Mouse (Mus musculus) forebrain, embryonic 10.5 days (tissue): ENCODE measurements around the gene Miox. TPM values are rescaled to one million over a fixed set of nuclear protein-coding genes. Genes with fewer than 3 reads are reported as not detected.
A peak's percentile ranks its signal among the peaks of the same experiment; 100 is the strongest.

ENCODE experiments used
- DNase-seq: peaks from one replicate; pipeline ENCODE4 v3.0.0-alpha.2; 2017; ENCODE audit warnings: low spot score; ENCODE audit errors: extremely low spot score
- H3K27ac ChIP-seq: fragments of 300-500 bp; sonication (generic); 2 replicates; pipeline ENCODE4 v1.5.1; 2016; ENCODE audit warnings: mild to moderate bottlenecking
- H3K27me3 ChIP-seq: fragments of 300-500 bp; sonication (generic); 2 replicates; pipeline ENCODE4 v1.6.1; 2016; ENCODE audit warnings: mild to moderate bottlenecking; ENCODE audit not compliant: poor library complexity, severe bottlenecking
- H3K36me3 ChIP-seq: fragments of 300-500 bp; sonication (generic); replicated peaks from 2 replicates; pipeline ENCODE4 v1.6.1; 2016; ENCODE audit warnings: mild to moderate bottlenecking, moderate library complexity
- H3K4me1 ChIP-seq: fragments of 300-500 bp; sonication (generic); 2 replicates; pipeline ENCODE4 v1.6.1; 2016
- H3K4me3 ChIP-seq: fragments of 300-500 bp; sonication (generic); 2 replicates; pipeline ENCODE4 v1.5.1; 2016; ENCODE audit warnings: mild to moderate bottlenecking, moderate library complexity
- H3K9me3 ChIP-seq: fragments of 300-500 bp; sonication (generic); 2 replicates; pipeline ENCODE4 v1.6.1; 2016; ENCODE audit warnings: mild to moderate bottlenecking, moderate library complexity
- WGBS: fragments of 180-500 bp; shearing (Covaris S2); methylation state at CpG from one replicate; pipeline ENCODE4 v1.1.7; 2016; 5-methylcytosine and 5-hydroxymethylcytosine counted together
- polyA plus RNA-seq: library from polyadenylated mRNA; unstranded; fragments of >200 nt; fragmentation: Nextera tagmentation; extraction: Ambion mirVana; gene quantifications from 2 replicates; pipeline ENCODE4 v1.2.1, GENCODE M21; 2016

Gene Miox
- polyA plus RNA-seq, 1 experiment from 2014 or later, result not detected

DNA sequence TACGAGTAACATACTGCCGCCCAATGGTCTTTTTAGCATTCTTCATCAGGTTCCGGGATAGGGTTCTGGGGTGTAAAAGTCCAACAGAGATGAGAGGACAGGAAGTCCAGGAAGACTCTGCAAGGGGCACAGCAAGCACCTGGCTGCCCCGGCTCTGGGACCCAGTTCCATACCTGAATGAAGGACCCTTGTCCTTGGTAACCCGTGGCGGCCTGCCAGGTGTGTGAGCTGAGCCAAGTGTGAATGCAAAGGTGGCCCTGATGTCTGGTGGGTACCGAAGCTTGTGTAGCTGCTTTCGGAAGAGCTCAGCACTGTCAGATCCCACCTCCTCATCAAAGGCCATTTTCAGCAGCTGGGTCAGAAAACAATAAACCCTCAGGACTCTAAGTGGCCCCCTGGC is 33.6 kb upstream of the Miox start:
- Histone ChIP-seq H3K27ac (no peak overlapping the region), H3K4me3 (no peak overlapping the region), H3K36me3 (peaks cover 97% of the 10 kb centered on the region), H3K27me3 (no peaks in the 10 kb centered on the region), H3K9me3 (no peaks in the 10 kb centered on the region), H3K4me1 (no peaks in the 10 kb centered on the region)
- DNase-seq, result no peak
- WGBS, result 98% methylated on average over 8 of the region's 8 CpGs

DNA sequence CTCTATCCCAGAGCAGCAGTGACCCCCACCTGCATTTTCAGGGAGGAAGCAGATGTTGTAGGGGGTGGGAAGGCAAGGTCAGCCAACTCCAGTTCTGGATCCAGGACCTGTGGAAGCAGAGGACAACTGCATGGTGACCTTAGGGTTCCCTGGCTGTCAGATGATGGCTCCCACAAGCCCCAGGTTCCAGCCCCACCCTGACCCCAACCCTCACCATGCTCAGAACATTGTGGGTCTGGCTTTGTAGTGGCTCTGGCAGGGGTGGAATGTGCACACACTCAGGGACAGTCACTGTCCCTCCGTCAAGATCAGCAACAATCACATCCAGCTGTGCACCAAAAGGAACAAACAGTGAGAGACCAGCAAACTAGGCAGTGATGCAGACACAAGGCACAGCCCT is 28.2 kb upstream of the Miox start:
- H3K4me1 ChIP-seq, result no peaks in the 10 kb centered on the region
- no peak overlapping the region for H3K4me3 ChIP-seq
- DNase-seq, result no peak
- no peaks in the 10 kb centered on the region for H3K27me3 ChIP-seq
- H3K27ac ChIP-seq, result no peak overlapping the region
- no peaks in the 10 kb centered on the region for H3K9me3 ChIP-seq
- H3K36me3 ChIP-seq, result peaks cover 70% of the 10 kb centered on the region
- WGBS, result 72% methylated on average over 1 of the region's 1 CpGs

DNA sequence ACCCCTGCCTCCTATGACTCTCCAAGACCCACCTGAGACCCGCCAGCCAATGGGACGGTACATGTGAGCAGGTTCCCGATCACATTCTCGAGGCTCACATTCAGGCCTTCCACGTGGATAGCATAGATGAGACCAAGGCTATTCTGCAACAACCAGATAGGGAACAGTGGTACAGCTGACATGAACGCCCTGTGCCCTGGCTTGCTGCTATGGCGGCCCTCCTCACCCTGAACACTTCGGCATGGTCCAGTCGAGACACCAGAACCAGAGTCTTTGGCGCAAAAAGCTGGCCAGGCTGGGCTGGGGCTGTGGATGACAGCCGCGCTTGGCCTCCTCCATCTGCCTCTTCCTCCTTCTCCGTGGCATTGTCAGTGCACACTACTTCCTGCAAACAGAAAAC is 26.7 kb upstream of the Miox start:
- H3K27ac ChIP-seq, result no peak overlapping the region
- 91% methylated on average over 13 of the region's 13 CpGs for WGBS
- H3K4me3 ChIP-seq, result no peak overlapping the region
- no peaks in the 10 kb centered on the region for H3K27me3 ChIP-seq
- H3K9me3 ChIP-seq, result no peaks in the 10 kb centered on the region
- H3K36me3 ChIP-seq, result peaks cover 56% of the 10 kb centered on the region
- peaks cover 1% of the 10 kb centered on the region for H3K4me1 ChIP-seq
- no peak for DNase-seq

DNA sequence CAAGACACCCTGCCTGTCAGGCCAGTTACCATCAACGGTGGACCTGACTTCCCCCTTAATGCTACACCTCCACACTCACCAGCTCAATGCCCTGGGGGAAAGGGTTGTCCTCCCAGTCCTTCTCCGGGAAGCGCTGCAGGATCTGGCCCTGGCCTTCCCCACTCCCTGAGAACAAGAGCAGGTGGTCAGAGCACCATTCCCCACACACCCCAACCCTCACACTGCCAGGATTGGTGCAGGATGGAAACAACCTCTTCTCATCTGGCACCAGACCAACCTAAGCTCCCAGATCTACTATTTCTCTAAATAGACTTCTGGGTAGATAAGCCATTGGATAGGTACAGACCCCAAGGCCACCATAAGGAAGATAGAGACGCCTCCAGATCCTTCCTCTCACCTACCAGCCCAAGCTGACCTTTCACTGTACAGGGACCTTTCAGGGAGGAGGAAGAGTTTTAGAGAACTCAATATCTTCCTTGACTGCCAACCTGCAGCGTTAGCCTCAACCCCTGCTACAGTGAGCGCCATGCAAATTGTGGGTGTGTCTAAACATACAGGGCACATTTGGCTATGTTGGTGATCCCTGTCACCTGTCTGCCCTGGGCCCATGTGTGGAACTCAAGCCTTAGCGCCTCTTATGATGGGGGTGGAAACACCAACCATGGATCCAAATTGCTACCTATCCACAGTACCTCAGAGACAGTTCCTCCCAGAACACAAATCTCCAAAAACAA is 25.6 kb upstream of the Miox start:
- no peak for DNase-seq
- H3K4me3 ChIP-seq, result no peak overlapping the region
- H3K4me1 ChIP-seq, result peaks cover 13% of the 10 kb centered on the region
- H3K36me3 ChIP-seq, result peaks cover 44% of the 10 kb centered on the region
- no peak overlapping the region for H3K27ac ChIP-seq
- 86% methylated on average over 7 of the region's 7 CpGs for WGBS
- H3K27me3 ChIP-seq, result no peaks in the 10 kb centered on the region
- H3K9me3 ChIP-seq, result no peaks in the 10 kb centered on the region

DNA sequence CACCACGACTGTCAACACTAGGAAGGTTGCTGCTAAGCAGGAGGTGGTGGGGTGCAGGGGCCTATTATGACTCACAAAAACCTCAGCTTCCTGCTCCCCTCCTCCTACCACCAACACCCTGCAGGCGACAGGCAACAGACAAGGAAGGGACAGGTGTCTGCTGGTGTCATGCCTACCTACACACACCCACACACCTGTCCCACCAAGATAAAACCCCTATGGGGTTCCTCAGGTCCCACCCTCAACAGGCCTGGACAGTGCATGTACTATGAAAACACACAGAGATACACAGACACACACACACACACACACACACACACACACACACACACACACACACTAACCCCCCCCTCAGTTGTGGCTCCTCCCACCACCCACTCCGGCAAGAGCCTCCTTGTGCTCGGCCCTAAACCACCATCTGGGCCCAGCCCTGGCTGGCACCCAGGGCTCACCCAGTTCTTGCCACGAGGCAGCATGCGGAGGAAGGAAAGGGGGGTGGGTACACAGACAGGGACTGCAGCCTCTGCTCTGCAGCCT is 24.2 kb upstream of the Miox start:
- 82% methylated on average over 6 of the region's 6 CpGs for WGBS
- no peak overlapping the region for H3K4me3 ChIP-seq
- H3K27ac ChIP-seq, result no peak overlapping the region
- no peaks in the 10 kb centered on the region for H3K9me3 ChIP-seq
- H3K36me3 ChIP-seq, result peaks cover 30% of the 10 kb centered on the region
- no peak for DNase-seq
- H3K27me3 ChIP-seq, result no peaks in the 10 kb centered on the region
- H3K4me1 ChIP-seq, result peaks cover 24% of the 10 kb centered on the region

DNA sequence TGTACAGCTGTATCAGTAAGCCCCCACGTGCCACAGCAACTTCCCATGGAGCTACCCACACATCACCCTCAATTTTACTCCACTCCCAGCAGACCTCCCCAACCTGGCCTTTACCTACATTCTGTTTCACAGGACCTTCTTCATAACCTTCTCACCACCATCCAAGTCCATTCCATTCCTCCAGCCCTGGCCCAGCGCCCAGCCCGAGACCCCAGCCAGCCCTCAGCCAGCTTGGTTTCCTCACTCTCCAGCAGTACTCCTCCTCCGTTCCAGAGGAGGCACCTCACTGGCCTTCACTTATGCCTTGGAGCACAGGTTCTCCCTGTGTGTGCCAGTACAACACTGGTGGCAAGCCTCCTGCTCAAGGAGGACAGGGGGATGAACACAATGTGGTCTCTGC is 20.8 kb upstream of the Miox start:
- H3K27me3 ChIP-seq, result no peaks in the 10 kb centered on the region
- no peak overlapping the region for H3K27ac ChIP-seq
- H3K36me3 ChIP-seq, result no peaks in the 10 kb centered on the region
- no peak for DNase-seq
- peak overlapping the region; percentile 98; the same call in 1 of the 2 replicates for H3K4me3 ChIP-seq
- H3K4me1 ChIP-seq, result peaks cover 33% of the 10 kb centered on the region
- H3K9me3 ChIP-seq, result no peaks in the 10 kb centered on the region
- WGBS, result 92% methylated on average over 4 of the region's 4 CpGs

DNA sequence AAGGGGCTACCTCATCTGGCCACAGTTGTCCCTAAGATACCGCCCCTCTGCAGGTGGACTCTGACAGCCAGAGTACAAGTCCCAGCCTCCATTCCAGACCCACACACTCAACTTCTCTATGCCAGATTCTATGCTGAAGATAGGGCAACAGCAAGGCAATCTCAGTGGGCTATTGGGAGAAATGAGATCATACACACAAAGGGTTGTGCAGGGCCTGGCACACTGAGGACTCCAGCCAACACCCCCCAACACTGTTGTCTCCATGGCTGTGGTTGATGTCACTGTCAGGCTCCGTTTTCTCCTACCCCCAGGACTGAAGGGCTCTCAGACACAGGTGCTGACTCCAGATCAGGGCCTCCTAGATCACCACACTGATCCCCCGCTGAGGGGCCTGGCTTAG is 20.1 kb upstream of the Miox start:
- Histone ChIP-seq H3K4me3 (peak overlapping the region; percentile 98), H3K9me3 (no peaks in the 10 kb centered on the region), H3K4me1 (peaks cover 33% of the 10 kb centered on the region), H3K27me3 (no peaks in the 10 kb centered on the region), H3K36me3 (no peaks in the 10 kb centered on the region), H3K27ac (peak overlapping the region; percentile 90)
- no peak for DNase-seq
- WGBS, result 32% methylated on average over 3 of the region's 3 CpGs

DNA sequence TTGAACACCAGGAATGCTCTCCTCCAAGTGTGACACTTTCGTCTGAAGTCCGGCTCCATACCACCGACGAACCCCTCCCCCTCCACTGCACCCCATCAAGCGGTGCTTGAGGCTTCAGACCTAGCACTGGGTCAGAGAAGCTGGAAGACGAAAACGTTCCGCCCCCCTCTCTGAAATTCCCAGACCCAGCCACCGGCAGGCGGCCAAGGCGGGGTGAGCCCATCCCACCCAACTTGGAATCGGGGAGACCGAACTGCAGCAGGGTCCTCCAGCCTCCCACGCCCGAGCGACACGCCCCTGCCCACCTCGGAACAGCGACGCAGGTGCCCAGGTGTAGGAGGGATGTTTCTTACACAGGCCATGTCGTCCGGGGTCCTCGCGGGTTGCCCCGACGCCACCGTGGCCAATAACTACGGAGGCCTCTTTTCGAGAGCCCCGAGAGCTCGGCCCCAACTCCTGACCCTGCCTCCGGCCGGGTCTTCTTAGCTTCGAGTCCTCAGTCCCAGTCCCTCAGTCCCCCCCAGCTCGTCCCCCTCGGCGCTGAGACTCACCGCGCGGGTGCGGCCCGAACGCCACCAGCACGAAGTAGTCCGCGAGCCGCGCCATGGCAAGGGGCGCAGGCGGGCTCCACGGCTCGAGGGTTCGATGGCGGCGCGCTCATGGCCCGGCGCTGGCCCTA is 19.5 kb upstream of the Miox start:
- no peaks in the 10 kb centered on the region for H3K9me3 ChIP-seq
- H3K4me3 ChIP-seq, result peak overlapping the region; percentile 98
- no peaks in the 10 kb centered on the region for H3K36me3 ChIP-seq
- peaks cover 33% of the 10 kb centered on the region for H3K4me1 ChIP-seq
- under 1% methylated on average over 58 of the region's 58 CpGs for WGBS
- peak; percentile 31 for DNase-seq
- H3K27me3 ChIP-seq, result no peaks in the 10 kb centered on the region
- H3K27ac ChIP-seq, result peak overlapping the region; percentile 90

DNA sequence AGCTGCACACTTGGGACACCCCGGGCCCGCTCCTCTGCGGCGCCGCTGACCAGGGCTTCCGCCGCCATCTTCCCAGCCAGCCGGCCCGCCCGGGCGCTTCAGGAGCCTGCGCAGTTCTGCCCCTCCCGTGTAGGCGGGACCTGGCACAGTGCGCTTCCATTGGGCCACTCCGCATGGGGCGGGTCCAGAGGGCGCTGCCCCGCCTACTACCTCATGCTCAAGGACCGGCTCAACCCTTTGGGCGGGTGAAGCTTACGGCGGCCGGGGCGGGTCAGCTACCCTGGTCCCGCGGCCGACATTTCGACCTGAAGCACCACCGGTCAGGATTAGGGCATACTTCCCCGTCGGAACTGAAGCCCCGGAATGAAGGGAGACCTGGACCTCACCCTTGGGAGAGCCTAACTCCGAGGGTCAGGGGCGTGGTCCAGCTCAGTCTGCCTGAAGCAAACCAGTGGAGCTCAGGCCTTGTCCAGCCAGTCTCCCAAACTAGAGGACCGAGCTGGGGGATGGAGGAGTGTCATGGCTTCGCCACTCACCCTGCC is 18.9 kb upstream of the Miox start, which contains the start of gene Sbf1:
Gene Sbf1 (minus strand): TSS at position 122 of the 542 bp plus-strand sequence.
- Histone ChIP-seq H3K27me3 (no peaks in the 10 kb centered on the region), H3K4me1 (peaks cover 33% of the 10 kb centered on the region), H3K36me3 (no peaks in the 10 kb centered on the region), H3K27ac (peak within 1 kb of the TSS; percentile 90), H3K4me3 (peak within 1 kb of the TSS; percentile 98), H3K9me3 (no peaks in the 10 kb centered on the region)
- WGBS, result under 1% methylated on average over 37 of the region's 37 CpGs
- peak; percentile 96 for DNase-seq

DNA sequence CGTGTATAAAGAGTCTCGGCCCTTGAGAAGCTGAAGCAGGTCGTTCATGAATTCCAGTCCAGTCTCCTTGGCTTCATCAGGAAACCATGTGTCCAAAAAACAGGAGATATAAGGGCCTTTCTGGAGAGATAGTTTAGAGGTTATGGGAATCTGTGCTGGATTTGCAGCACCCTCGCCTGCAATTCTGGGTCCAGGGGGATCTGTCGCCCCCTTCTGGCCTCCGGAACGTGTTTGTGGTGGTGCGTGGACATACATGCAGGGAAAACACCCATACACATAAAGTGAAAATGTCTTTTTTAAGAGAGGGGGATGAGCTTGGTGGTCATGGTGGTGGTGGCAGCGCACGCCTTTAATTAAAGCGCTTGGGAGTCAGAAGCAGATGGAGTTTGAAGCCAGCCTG is 18.1 kb upstream of the Miox start:
- H3K9me3 ChIP-seq, result no peaks in the 10 kb centered on the region
- H3K4me3 ChIP-seq, result no peak overlapping the region; the same call in 1 of the 2 replicates
- 0 out of 2 replicates have a peak, but pooled peaks cover 6% of the 10 kb centered on the region for H3K27me3 ChIP-seq
- H3K36me3 ChIP-seq, result no peaks in the 10 kb centered on the region
- no peak overlapping the region for H3K27ac ChIP-seq
- no peak for DNase-seq
- 62% methylated on average over 11 of the region's 11 CpGs for WGBS
- H3K4me1 ChIP-seq, result peaks cover 33% of the 10 kb centered on the region

DNA sequence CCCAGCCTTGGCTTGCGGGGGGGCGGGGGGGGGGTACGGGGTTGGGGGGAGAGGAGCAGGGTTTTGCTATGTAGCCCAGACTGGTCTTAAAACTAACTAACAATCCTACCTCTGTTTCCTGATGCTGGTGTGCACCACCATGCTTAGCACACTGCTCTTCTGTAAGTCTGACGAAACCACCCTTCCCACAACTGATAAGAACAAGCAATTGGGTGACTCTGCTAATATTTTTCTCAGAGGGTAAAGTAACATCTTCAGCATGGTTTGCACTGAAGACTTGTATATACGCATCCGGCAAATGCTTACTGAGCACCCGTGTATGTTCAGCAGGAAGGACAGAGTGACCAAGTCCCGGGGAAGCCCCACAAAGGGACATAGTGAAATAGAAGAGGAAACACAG is 12.9 kb upstream of the Miox start:
- Histone ChIP-seq H3K27me3 (peaks cover 34% of the 10 kb centered on the region), H3K36me3 (no peaks in the 10 kb centered on the region), H3K27ac (no peak overlapping the region), H3K4me1 (peaks cover 11% of the 10 kb centered on the region), H3K9me3 (no peaks in the 10 kb centered on the region), H3K4me3 (no peak overlapping the region)
- 80% methylated on average over 8 of the region's 8 CpGs for WGBS
- no peak for DNase-seq

DNA sequence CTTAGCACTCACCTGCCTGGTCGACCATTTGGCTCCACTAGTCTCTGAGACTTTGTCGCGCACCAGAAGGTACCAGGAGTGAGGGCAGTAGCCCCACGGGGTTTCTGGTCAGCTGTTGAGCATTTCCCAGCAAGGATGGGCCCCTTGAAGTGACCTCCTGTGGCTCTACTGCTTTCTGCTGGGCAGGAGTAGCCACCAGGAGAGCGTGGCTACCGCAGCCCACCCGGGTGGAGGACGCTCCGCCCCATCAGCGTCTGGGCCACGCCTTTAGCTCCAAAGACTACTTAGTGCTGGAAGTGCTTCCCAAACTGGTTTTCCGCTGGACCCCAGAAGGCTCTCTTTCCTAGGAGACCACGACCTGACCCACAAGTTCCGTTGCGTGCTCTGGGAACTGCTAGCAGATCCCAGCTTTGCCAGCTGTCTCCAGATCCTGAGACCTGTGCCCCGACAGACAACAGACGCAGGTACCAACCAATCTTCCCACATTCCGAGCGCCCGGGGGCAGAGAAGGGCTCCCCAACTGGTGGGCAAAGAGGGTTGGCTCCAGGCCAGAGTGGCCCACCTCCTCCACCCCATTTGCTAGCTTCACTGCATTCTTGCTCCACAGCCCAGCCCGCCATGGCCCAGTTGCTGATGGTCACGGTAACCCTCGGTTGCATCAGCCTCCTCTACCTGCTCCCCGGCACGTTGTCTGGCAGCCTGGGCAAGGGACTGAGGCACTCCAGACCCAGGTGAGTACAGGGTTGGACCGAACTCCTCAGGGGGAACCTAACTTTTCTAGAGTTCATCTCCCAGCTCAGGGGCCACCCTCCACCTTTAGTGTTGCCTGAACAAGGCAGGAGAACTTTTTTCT is 11.3 kb upstream of the Miox start, which contains the start of gene Adm2:
Gene Adm2 (plus strand): TSS at position 51 of the 853 bp plus-strand sequence.
- WGBS, result 6% methylated on average over 26 of the region's 26 CpGs
- Histone ChIP-seq H3K36me3 (no peaks in the 10 kb centered on the region), H3K27ac (peak within 1 kb of the TSS; percentile 63), H3K27me3 (peaks cover 34% of the 10 kb centered on the region), H3K4me1 (peaks cover 11% of the 10 kb centered on the region), H3K9me3 (no peaks in the 10 kb centered on the region), H3K4me3 (peak within 1 kb of the TSS; percentile 39)
- no peak for DNase-seq
